Mouse (Mus musculus): ENCODE data around the gene Defb29. TPM values are rescaled to one million over a fixed set of nuclear protein-coding genes. Genes with fewer than 3 reads are reported as not detected.

Gene Defb29
- polyA plus RNA-seq, 1 experiment from 2014 or later, result not detected

DNA sequence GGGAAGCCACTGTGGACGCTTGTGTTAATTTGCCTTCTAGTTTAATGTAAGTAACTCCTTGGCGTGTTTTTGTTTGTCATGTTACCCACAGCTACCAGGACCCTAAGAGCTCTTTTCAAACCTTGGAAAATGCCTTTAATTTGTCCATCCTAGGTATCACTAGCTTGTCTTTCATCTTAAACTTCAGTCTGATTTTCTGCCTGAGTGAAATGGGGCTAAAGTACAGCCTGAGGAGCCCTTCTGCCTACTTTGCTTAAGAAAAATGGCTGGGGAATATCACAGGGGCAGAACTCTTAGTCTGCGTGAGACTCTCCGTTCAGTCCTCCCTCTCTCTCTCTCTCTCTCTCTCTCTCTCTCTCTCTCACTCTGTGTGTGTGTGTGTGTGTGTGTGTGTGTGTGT is 30.0 kb upstream of the Defb29 start:
- WGBS, result 75% methylated on average over 4 of the region's 4 CpGs
- Histone ChIP-seq H3K9me3 (replicated peaks; ENCODE audit: control insufficient read depth, low read length) (no peaks in the 10 kb centered on the region), H3K36me3 (ENCODE audit: control insufficient read depth, insufficient read depth, low read length) (no peaks in the 10 kb centered on the region), H3K4me3 (replicated peaks; ENCODE audit: low read length) (no peak overlapping the region), H3K27me3 (ENCODE audit: control insufficient read depth, insufficient read depth, low read length) (no peaks in the 10 kb centered on the region), H3K27ac (ENCODE audit: low read length) (no peak overlapping the region), H3K9ac (ENCODE audit: low read length) (no peak overlapping the region), H3K4me1 (ENCODE audit: control insufficient read depth, insufficient read depth, low read length) (no peaks in the 10 kb centered on the region), H3K4me2 (ENCODE audit: low read depth, low read length) (no peak overlapping the region)
- ATAC-seq (ENCODE audit: insufficient read depth, low FRiP score), result no peak

GRCm38 (mm10) chr2:152569038-152569437 is 29.1 kb upstream of the Defb29 start, which contains the start of gene Gm17416:
TSS of gene Gm17416 (plus strand) at chr2:152569338.
- Histone ChIP-seq H3K4me1 (ENCODE audit: control insufficient read depth, insufficient read depth, low read length) (no peaks in the 10 kb centered on the region), H3K36me3 (ENCODE audit: control insufficient read depth, insufficient read depth, low read length) (no peaks in the 10 kb centered on the region), H3K4me2 (ENCODE audit: low read depth, low read length) (no peak within 1 kb of the TSS), H3K27me3 (ENCODE audit: control insufficient read depth, insufficient read depth, low read length) (no peaks in the 10 kb centered on the region), H3K27ac (ENCODE audit: low read length) (no peak within 1 kb of the TSS), H3K9ac (ENCODE audit: low read length) (no peak within 1 kb of the TSS), H3K4me3 (replicated peaks; ENCODE audit: low read length) (no peak within 1 kb of the TSS), H3K9me3 (replicated peaks; ENCODE audit: control insufficient read depth, low read length) (no peaks in the 10 kb centered on the region)
- ATAC-seq (ENCODE audit: insufficient read depth, low FRiP score), result no peak
- WGBS, result 88% methylated on average over 5 of the region's 5 CpGs

DNA sequence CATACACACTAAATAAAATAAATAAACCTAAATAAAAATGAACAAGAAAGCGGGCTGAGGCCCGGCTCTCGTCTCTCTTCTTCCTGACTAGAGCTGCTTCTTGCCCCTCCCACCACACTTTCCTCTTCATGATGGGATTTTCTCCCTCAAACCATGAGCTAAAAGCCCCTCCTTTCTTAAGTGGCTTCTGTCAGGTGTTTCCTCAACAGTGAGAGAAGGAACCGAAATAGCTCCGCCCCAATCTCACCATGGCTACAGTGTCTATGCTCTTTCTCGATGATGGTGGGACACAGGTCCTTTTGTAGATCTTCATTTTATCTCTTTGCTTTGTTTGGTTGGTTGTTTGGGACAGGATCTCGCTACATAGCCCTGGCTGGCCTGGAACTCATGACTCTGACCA is 16.8 kb upstream of the Defb29 start:
- Histone ChIP-seq H3K4me2 (ENCODE audit: low read depth, low read length) (no peak overlapping the region), H3K4me3 (replicated peaks; ENCODE audit: low read length) (no peak overlapping the region), H3K27ac (ENCODE audit: low read length) (no peak overlapping the region), H3K9me3 (replicated peaks; ENCODE audit: control insufficient read depth, low read length) (no peaks in the 10 kb centered on the region), H3K27me3 (ENCODE audit: control insufficient read depth, insufficient read depth, low read length) (no peaks in the 10 kb centered on the region), H3K4me1 (ENCODE audit: control insufficient read depth, insufficient read depth, low read length) (no peaks in the 10 kb centered on the region), H3K36me3 (ENCODE audit: control insufficient read depth, insufficient read depth, low read length) (no peaks in the 10 kb centered on the region), H3K9ac (ENCODE audit: low read length) (no peak overlapping the region)
- no peak for ATAC-seq (ENCODE audit: insufficient read depth, low FRiP score)
- WGBS, result 86% methylated on average over 7 of the region's 7 CpGs

DNA sequence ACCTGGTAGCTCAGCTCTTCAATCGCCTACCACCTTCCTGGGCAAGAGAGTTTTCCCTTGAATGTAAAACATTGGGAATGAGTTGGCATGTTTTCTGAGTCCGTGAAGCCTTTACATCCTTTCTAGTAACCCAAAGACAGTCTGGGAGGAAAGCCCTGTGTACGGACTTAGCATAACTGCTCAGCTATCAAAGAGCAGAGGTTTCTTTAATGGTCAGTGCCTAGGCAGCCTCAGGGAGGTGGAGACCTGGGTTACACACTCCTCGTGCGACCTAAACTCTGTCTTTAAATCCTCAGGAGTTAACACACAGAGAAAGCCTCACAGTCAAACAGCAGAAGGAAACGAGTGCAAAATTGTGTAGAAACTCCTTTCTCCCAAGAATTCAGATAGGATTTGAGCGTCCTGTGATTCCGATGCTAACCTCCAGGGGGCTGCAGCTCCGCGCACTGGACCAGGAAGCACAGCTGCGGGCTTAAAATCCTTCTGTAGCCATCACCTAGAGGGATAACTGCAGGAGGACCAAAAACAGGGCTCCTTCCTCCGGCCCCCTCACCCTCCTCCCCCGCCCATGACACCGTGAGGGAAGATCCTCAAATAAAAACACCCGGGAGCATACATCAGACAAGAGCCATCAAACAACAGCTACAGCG is 14.0 kb upstream of the Defb29 start:
- no peaks in the 10 kb centered on the region for H3K27me3 ChIP-seq (ENCODE audit: control insufficient read depth, insufficient read depth, low read length)
- no peaks in the 10 kb centered on the region for H3K36me3 ChIP-seq (ENCODE audit: control insufficient read depth, insufficient read depth, low read length)
- H3K4me2 ChIP-seq (ENCODE audit: low read depth, low read length), result peak overlapping the region; percentile 33
- H3K9ac ChIP-seq (ENCODE audit: low read length), result peak overlapping the region; percentile 8; the same call in 1 of the 2 replicates
- WGBS, result 10% methylated on average over 16 of the region's 16 CpGs
- no peaks in the 10 kb centered on the region for H3K4me1 ChIP-seq (ENCODE audit: control insufficient read depth, insufficient read depth, low read length)
- no peak overlapping the region for H3K27ac ChIP-seq (ENCODE audit: low read length)
- ATAC-seq (ENCODE audit: insufficient read depth, low FRiP score), result no peak
- peak overlapping the region; percentile 2; the same call in 1 of the 2 replicates for H3K4me3 ChIP-seq (replicated peaks; ENCODE audit: low read length)
- H3K9me3 ChIP-seq (replicated peaks; ENCODE audit: control insufficient read depth, low read length), result no peaks in the 10 kb centered on the region

DNA sequence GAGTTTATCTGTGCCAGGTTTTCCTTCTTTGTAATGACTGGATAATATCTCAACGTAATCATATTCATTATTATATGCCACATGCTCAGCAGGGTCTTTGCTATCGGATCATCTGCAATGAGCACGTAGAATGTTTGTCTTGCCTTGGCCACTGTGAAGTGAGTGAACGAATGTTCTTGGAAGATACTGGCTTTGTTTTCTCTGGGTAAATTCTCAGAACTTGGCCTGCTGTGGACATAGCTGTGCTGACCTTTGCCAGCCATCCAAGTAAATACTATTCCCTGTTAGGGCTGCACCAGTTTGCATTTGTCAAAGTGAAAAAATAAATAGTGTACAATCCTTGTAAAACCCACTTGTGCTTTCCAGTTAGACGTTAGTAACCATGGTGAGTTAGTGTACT is 8.2 kb upstream of the Defb29 start:
- no peak overlapping the region for H3K9ac ChIP-seq (ENCODE audit: low read length)
- no peak overlapping the region for H3K27ac ChIP-seq (ENCODE audit: low read length)
- no peak for ATAC-seq (ENCODE audit: insufficient read depth, low FRiP score)
- no peaks in the 10 kb centered on the region for H3K9me3 ChIP-seq (replicated peaks; ENCODE audit: control insufficient read depth, low read length)
- WGBS, result 47% methylated on average over 5 of the region's 5 CpGs
- H3K36me3 ChIP-seq (ENCODE audit: control insufficient read depth, insufficient read depth, low read length), result no peaks in the 10 kb centered on the region
- no peak overlapping the region for H3K4me3 ChIP-seq (replicated peaks; ENCODE audit: low read length)
- no peak overlapping the region for H3K4me2 ChIP-seq (ENCODE audit: low read depth, low read length)
- no peaks in the 10 kb centered on the region for H3K27me3 ChIP-seq (ENCODE audit: control insufficient read depth, insufficient read depth, low read length)
- no peaks in the 10 kb centered on the region for H3K4me1 ChIP-seq (ENCODE audit: control insufficient read depth, insufficient read depth, low read length)

GRCm38 (mm10) chr2:152544691-152545090 is 4.8 kb upstream of the Defb29 start:
- ATAC-seq (ENCODE audit: insufficient read depth, low FRiP score), result peak; percentile 70; the same call in 1 of the 2 replicates
- Histone ChIP-seq H3K4me3 (replicated peaks; ENCODE audit: low read length) (no peak overlapping the region), H3K36me3 (ENCODE audit: control insufficient read depth, insufficient read depth, low read length) (no peaks in the 10 kb centered on the region), H3K9me3 (replicated peaks; ENCODE audit: control insufficient read depth, low read length) (no peaks in the 10 kb centered on the region), H3K4me2 (ENCODE audit: low read depth, low read length) (no peak overlapping the region), H3K9ac (ENCODE audit: low read length) (no peak overlapping the region), H3K27ac (ENCODE audit: low read length) (no peak overlapping the region), H3K4me1 (ENCODE audit: control insufficient read depth, insufficient read depth, low read length) (no peaks in the 10 kb centered on the region), H3K27me3 (ENCODE audit: control insufficient read depth, insufficient read depth, low read length) (no peaks in the 10 kb centered on the region)
- 14% methylated on average over 4 of the region's 4 CpGs for WGBS

GRCm38 (mm10) chr2:152543478-152543877 is 3.6 kb upstream of the Defb29 start:
- no peaks in the 10 kb centered on the region for H3K4me1 ChIP-seq (ENCODE audit: control insufficient read depth, insufficient read depth, low read length)
- H3K9ac ChIP-seq (ENCODE audit: low read length), result no peak overlapping the region
- H3K36me3 ChIP-seq (ENCODE audit: control insufficient read depth, insufficient read depth, low read length), result no peaks in the 10 kb centered on the region
- H3K4me2 ChIP-seq (ENCODE audit: low read depth, low read length), result no peak overlapping the region
- no peak overlapping the region for H3K27ac ChIP-seq (ENCODE audit: low read length)
- H3K27me3 ChIP-seq (ENCODE audit: control insufficient read depth, insufficient read depth, low read length), result no peaks in the 10 kb centered on the region
- no peak for ATAC-seq (ENCODE audit: insufficient read depth, low FRiP score)
- no peak overlapping the region for H3K4me3 ChIP-seq (replicated peaks; ENCODE audit: low read length)
- no peaks in the 10 kb centered on the region for H3K9me3 ChIP-seq (replicated peaks; ENCODE audit: control insufficient read depth, low read length)
- 63% methylated on average over 4 of the region's 4 CpGs for WGBS

DNA sequence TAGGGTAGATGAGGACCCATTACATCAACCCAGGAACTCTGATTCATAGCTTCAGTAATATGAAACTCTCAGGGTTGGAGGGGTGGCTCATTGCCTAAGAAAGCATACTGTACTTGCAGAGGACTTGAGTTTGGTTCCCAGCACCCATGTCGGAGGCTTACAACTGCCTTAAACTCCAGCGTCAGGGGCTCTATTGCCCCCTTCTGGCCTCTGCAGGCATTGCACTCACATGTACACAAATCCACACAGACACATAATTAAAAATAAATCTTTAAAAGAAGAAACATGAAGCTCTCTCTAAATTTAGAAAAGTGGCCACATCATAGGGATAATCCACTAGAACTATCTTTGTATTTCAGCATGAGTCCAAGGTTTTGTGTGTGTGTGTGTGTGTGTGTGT is 3.0 kb upstream of the Defb29 start:
- Histone ChIP-seq H3K9me3 (replicated peaks; ENCODE audit: control insufficient read depth, low read length) (no peaks in the 10 kb centered on the region), H3K9ac (ENCODE audit: low read length) (no peak overlapping the region), H3K27me3 (ENCODE audit: control insufficient read depth, insufficient read depth, low read length) (no peaks in the 10 kb centered on the region), H3K4me2 (ENCODE audit: low read depth, low read length) (no peak overlapping the region), H3K27ac (ENCODE audit: low read length) (no peak overlapping the region), H3K4me1 (ENCODE audit: control insufficient read depth, insufficient read depth, low read length) (no peaks in the 10 kb centered on the region), H3K36me3 (ENCODE audit: control insufficient read depth, insufficient read depth, low read length) (no peaks in the 10 kb centered on the region), H3K4me3 (replicated peaks; ENCODE audit: low read length) (no peak overlapping the region)
- ATAC-seq (ENCODE audit: insufficient read depth, low FRiP score), result no peak
- WGBS, result 68% methylated on average over 2 of the region's 2 CpGs

- Histone ChIP-seq H3K9ac (ENCODE audit: low read length) (no peak overlapping the region), H3K27ac (ENCODE audit: low read length) (no peak overlapping the region), H3K36me3 (ENCODE audit: control insufficient read depth, insufficient read depth, low read length) (no peaks in the 10 kb centered on the region), H3K4me2 (ENCODE audit: low read depth, low read length) (no peak overlapping the region), H3K27me3 (ENCODE audit: control insufficient read depth, insufficient read depth, low read length) (no peaks in the 10 kb centered on the region), H3K4me3 (replicated peaks; ENCODE audit: low read length) (no peak overlapping the region), H3K9me3 (replicated peaks; ENCODE audit: control insufficient read depth, low read length) (no peaks in the 10 kb centered on the region), H3K4me1 (ENCODE audit: control insufficient read depth, insufficient read depth, low read length) (no peaks in the 10 kb centered on the region)
- WGBS, result 81% methylated on average over 9 of the region's 9 CpGs
- no peak for ATAC-seq (ENCODE audit: insufficient read depth, low FRiP score)
Observed at GRCm38 (mm10) chr2:152541979-152542378, 2.1 kb upstream of the Defb29 start.
